Mouse (Mus musculus): ENCODE measurements at regions not wholly inside any gene's neighbourhood (a gene's known extent, or its start where the extent isn't known, plus 50 kb on each side); places are given as distances from the start of the nearest gene placed in this dataset.

- TF ChIP-seq CTCF (IDR thresholded peaks at IDR 0.05; ENCODE audit: borderline replicate concordance, extremely low read depth, insufficient read depth, insufficient read length) (no peak), POLR2A (IDR thresholded peaks at IDR 0.05; ENCODE audit: borderline replicate concordance, extremely low read depth, insufficient read depth, insufficient read length, poor library complexity, severe bottlenecking) (no peak)
These were observed 561.8 kb upstream of the Gm9747 start for GRCm38 (mm10) chr1:81671142-81671541.
